ENCODE assay signal across 25 mouse cellular contexts in the genomic region with DNA sequence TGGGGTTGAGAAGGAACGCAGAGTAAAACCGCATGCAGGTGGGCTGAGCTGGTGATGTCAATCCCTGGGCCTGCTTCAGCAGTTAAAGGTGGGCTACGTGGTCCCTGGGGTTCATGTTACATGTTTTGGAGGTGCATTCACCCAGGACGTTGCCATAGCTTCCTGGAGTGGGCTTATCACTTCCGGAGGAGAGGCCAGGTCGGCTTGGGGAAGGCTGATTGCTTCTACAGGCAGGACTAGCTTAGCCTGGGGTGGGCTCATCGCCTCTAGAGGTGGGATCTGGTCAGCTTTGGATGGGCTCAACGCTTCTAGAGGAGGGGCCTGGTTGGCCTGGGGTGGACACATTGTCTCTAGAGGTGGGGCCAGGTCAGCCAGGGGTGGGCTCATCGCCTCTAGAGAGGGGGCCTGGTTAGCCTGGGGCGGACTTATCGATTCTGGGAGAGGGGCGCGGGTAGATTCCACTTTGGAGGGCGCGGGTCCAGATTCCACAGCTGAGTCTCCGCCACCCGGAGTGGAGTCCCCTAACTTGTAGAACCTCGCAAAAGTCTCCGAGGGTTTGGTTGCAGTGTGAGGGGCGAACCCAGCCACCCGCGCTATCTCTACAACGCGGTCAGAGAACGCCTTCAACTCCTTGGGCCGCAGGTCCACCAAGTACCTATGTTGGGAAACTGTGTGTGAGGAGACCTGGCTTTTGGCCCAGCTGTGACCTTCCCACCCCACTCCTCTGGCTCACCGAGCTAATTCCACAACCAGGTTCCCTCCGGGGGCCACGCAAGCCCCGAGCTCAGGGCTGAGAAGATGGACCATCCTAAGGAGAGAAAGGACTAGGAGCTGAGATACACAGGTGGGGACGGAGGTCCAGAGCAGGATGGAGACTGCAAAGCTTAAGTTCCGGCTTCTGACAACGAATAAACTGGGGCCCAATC. TPM values are rescaled to one million over a fixed set of nuclear protein-coding genes. Genes with fewer than 3 reads are reported as not detected.
DNase-seq lines count a peak whose midpoint lies in the region; ATAC-seq lines count a peak whose summit lies in the region.
"Had no signal": no experiment of that assay in that cellular context is flagged by ENCODE, and none has a peak within 500 bp of the region (broad histone marks: within the 10 kb centered on the region; RNA-seq: fewer than 3 reads in every experiment).

No protein-coding gene starts in this region.

- H3K9ac ChIP-seq in liver, embryonic 11.5 days (ENCODE audit: low read depth, low read length): no peak overlapping the region
- peak overlapping the region; percentile 92 for H3K9ac ChIP-seq in heart, embryonic 14.5 days (ENCODE audit: low read length)
- no peak overlapping the region for H3K9ac ChIP-seq in forebrain, embryonic 13.5 days
- H3K9ac ChIP-seq: embryonic facial prominence, embryonic 13.5 days; forebrain, embryonic 12.5 days; limb, embryonic 12.5 days; liver, embryonic 14.5 days; lung, embryonic 14.5 days; neural tube, embryonic 12.5 days had no signal

- H3K4me2 ChIP-seq in liver, embryonic 11.5 days: no peak overlapping the region
- peak overlapping the region; percentile 69 for H3K4me2 ChIP-seq in heart, embryonic 14.5 days (ENCODE audit: low read length)
- H3K4me2 ChIP-seq in forebrain, embryonic 13.5 days: no peak overlapping the region
- H3K4me2 ChIP-seq: embryonic facial prominence, embryonic 13.5 days; forebrain, embryonic 12.5 days; limb, embryonic 12.5 days; lung, embryonic 14.5 days; neural tube, embryonic 12.5 days had no signal

- 81% methylated on average over 33 of the region's 33 CpGs for WGBS in liver, embryonic 11.5 days
- 78% methylated on average over 33 of the region's 33 CpGs for WGBS in heart, embryonic 14.5 days
- 91% methylated on average over 33 of the region's 33 CpGs for WGBS in forebrain, embryonic 13.5 days

- H3K4me3 ChIP-seq in liver, embryonic 11.5 days (ENCODE audit: low read depth, low read length): no peak overlapping the region
- H3K4me3 ChIP-seq in heart, embryonic 14.5 days (ENCODE audit: control insufficient read depth in 1 of 2, insufficient read depth in 1 of 2, low read depth in 1 of 2, low read length in 2 of 2): peak overlapping the region in 1 of 2 experiments; percentile 69; a peak in 2 of 4 replicates
- H3K4me3 ChIP-seq in forebrain, embryonic 13.5 days: no peak overlapping the region
- H3K4me3 ChIP-seq: embryonic facial prominence, embryonic 13.5 days; erythroblast, embryonic 14.5 days; forebrain, embryonic 12.5 days; gastrocnemius, adult 2 months; layer of hippocampus, adult 2 months; limb, embryonic 12.5 days; megakaryocyte, embryonic 14.5 days; neural tube, embryonic 12.5 days had no signal

- H3K27ac ChIP-seq in liver, embryonic 11.5 days (ENCODE audit: low read depth, low read length): no peak overlapping the region
- peak overlapping the region; percentile 97 to 99; a peak in 3 of 4 replicates for H3K27ac ChIP-seq in heart, embryonic 14.5 days (replicated peaks in 1 of 2; ENCODE audit: control insufficient read depth in 1 of 2, insufficient read depth in 1 of 2, low read depth in 2 of 2, low read length in 2 of 2)
- H3K27ac ChIP-seq in forebrain, embryonic 13.5 days: no peak overlapping the region
- H3K27ac ChIP-seq: embryonic facial prominence, embryonic 13.5 days; forebrain, embryonic 12.5 days; gastrocnemius, adult 2 months; hindbrain, postnatal 0 days; layer of hippocampus, adult 2 months; limb, embryonic 12.5 days; liver, embryonic 14.5 days; neural tube, embryonic 12.5 days had no signal

- peaks cover 11% of the 10 kb centered on the region for H3K4me1 ChIP-seq in liver, embryonic 11.5 days (replicated peaks; ENCODE audit: control insufficient read depth, insufficient read depth, low read length)
- peaks cover 25 to 30% of the 10 kb centered on the region in 2 experiments for H3K4me1 ChIP-seq in heart, embryonic 14.5 days (ENCODE audit: control insufficient read depth in 2 of 2, insufficient read depth in 2 of 2, low read length in 2 of 2)
- H3K4me1 ChIP-seq in forebrain, embryonic 13.5 days: peaks cover 21% of the 10 kb centered on the region

- H3K9me3 ChIP-seq in liver, embryonic 11.5 days (ENCODE audit: control insufficient read depth, low read length): no peaks in the 10 kb centered on the region
- no peaks in the 10 kb centered on the region for H3K9me3 ChIP-seq in heart, embryonic 14.5 days (ENCODE audit: control insufficient read depth, low read length)
- H3K9me3 ChIP-seq in forebrain, embryonic 13.5 days (replicated peaks): no peaks in the 10 kb centered on the region
- H3K9me3 ChIP-seq: embryonic facial prominence, embryonic 13.5 days; forebrain, embryonic 12.5 days; limb, embryonic 12.5 days; megakaryocyte, embryonic 14.5 days; neural tube, embryonic 12.5 days had no signal

- intact Hi-C loops in heart, postnatal 36 days (cut with DNase I): loop anchor here (1.0 to 2.0 kb wide), 2 partner anchors 45 to 92 kb away; no protein-coding TSS in a partner anchor

- H3K27me3 ChIP-seq in liver, embryonic 11.5 days (replicated peaks; ENCODE audit: control insufficient read depth, insufficient read depth, low read length): peaks cover 4% of the 10 kb centered on the region; the same call in 1 of the 2 replicates
- 0 out of 2 replicates have a peak, but pooled peaks cover 4% of the 10 kb centered on the region for H3K27me3 ChIP-seq in heart, embryonic 14.5 days (ENCODE audit: control insufficient read depth, insufficient read depth, low read length)
- peaks cover 31% of the 10 kb centered on the region for H3K27me3 ChIP-seq in forebrain, embryonic 13.5 days
- H3K27me3 ChIP-seq: Patski had no signal

- H3K36me3 ChIP-seq in liver, embryonic 11.5 days (ENCODE audit: control insufficient read depth, insufficient read depth, low read length): no peaks in the 10 kb centered on the region
- peaks cover 22% of the 10 kb centered on the region for H3K36me3 ChIP-seq in heart, embryonic 14.5 days (ENCODE audit: control insufficient read depth, insufficient read depth, low read length)
- no peaks in the 10 kb centered on the region for H3K36me3 ChIP-seq in forebrain, embryonic 13.5 days (ENCODE audit: poor library complexity, severe bottlenecking)
- H3K36me3 ChIP-seq: embryonic facial prominence, embryonic 13.5 days; forebrain, embryonic 12.5 days; limb, embryonic 12.5 days; neural tube, embryonic 12.5 days had no signal

- peak; percentile 95 for DNase-seq in heart, adult 11 months
- no peak for DNase-seq in heart, postnatal 36 days
- peak; percentile 32 for DNase-seq in liver, embryonic 11.5 days (ENCODE audit: low spot score)
- no peak for DNase-seq in liver
- DNase-seq in urinary bladder, postnatal 14 days (ENCODE audit: low spot score): no peak
- DNase-seq: cerebellum, adult 11 months; gastrocnemius, adult 2 months; layer of hippocampus, postnatal 36 days; right cerebral cortex, postnatal 25 days; thymus, adult 18-20 months had no signal

- ATAC-seq in liver, embryonic 11.5 days (replicated peaks; ENCODE audit: low FRiP score): no peak
- no peak for ATAC-seq in heart, embryonic 14.5 days (ENCODE audit: insufficient number of reproducible peaks, insufficient read depth, low FRiP score, low read depth)
- ATAC-seq in forebrain, embryonic 13.5 days: no peak

RNA-seq across cellular contexts. Expression of a gene that starts 0.6 kb away (rescaled TPM):
- over 10,000 TPM in 1 of 2 experiments, 1,000 to 10,000 TPM in 1; 9,756 to 10,673 TPM for total RNA-seq in heart, postnatal 36 days (2021)
- polyA plus RNA-seq in liver, embryonic 11.5 days (2014; fragmentation: Nextera tagmentation; extraction: Ambion mirVana): 8.9 and 17.0 TPM in 2 replicates
- polyA plus RNA-seq in heart, embryonic 14.5 days (2014; fragmentation: Nextera tagmentation; extraction: Ambion mirVana): 2,958 and 3,056 TPM in 2 replicates
- polyA plus RNA-seq in forebrain, embryonic 13.5 days (2015; fragmentation: Nextera tagmentation; extraction: Ambion mirVana): 0.89 and 4.9 TPM in 2 replicates
- total RNA-seq: hindbrain, postnatal 0 days; left cerebral cortex, postnatal 10 days had no signal
- polyA plus RNA-seq: erythroblast, embryonic 14.5 days had no signal

RNA-seq across cellular contexts. Expression of a gene that starts 7.3 kb away (rescaled TPM):
- 10 to 100 TPM; 20.0 to 21.3 TPM for total RNA-seq in heart, postnatal 36 days (2021)
- polyA plus RNA-seq in liver, embryonic 11.5 days (2014; fragmentation: Nextera tagmentation; extraction: Ambion mirVana): 25.1 and 27.7 TPM in 2 replicates
- 479 and 551 TPM in 2 replicates for polyA plus RNA-seq in heart, embryonic 14.5 days (2014; fragmentation: Nextera tagmentation; extraction: Ambion mirVana)
- polyA plus RNA-seq in forebrain, embryonic 13.5 days (2015; fragmentation: Nextera tagmentation; extraction: Ambion mirVana): 3.9 and 5.7 TPM in 2 replicates
- polyA plus RNA-seq: adrenal gland, adult 2 months; Patski had no signal

RNA-seq across cellular contexts. Expression of a gene that starts 8.8 kb away (rescaled TPM):
- 1 to 10 TPM; 2.0 to 3.0 TPM for total RNA-seq in heart, postnatal 36 days (2021)
- 0.22 and 0.45 TPM in 2 replicates for polyA plus RNA-seq in liver, embryonic 11.5 days (2014; fragmentation: Nextera tagmentation; extraction: Ambion mirVana)
- polyA plus RNA-seq in heart, embryonic 14.5 days (2014; fragmentation: Nextera tagmentation; extraction: Ambion mirVana): 0.15 and 0.51 TPM in 2 replicates
- 1.4 and 2.0 TPM in 2 replicates for polyA plus RNA-seq in forebrain, embryonic 13.5 days (2015; fragmentation: Nextera tagmentation; extraction: Ambion mirVana)
- total RNA-seq: gastrocnemius, adult 2 months had no signal

RNA-seq across cellular contexts. Expression of a gene that starts 22.0 kb away (rescaled TPM):
- 10 to 100 TPM; 59.7 to 62.2 TPM for total RNA-seq in heart, postnatal 36 days (2021)
- polyA plus RNA-seq in liver, embryonic 11.5 days (2014; fragmentation: Nextera tagmentation; extraction: Ambion mirVana): 46.2 and 48.0 TPM in 2 replicates
- polyA plus RNA-seq in heart, embryonic 14.5 days (2014; fragmentation: Nextera tagmentation; extraction: Ambion mirVana): 41.7 and 47.7 TPM in 2 replicates
- 33.8 and 36.8 TPM in 2 replicates for polyA plus RNA-seq in forebrain, embryonic 13.5 days (2015; fragmentation: Nextera tagmentation; extraction: Ambion mirVana)

RNA-seq across cellular contexts. Expression of a gene that starts 23.9 kb away (rescaled TPM):
- under 1 TPM; 0.54 to 0.89 TPM for total RNA-seq in heart, postnatal 36 days (2021)
- polyA plus RNA-seq in liver, embryonic 11.5 days (2014; fragmentation: Nextera tagmentation; extraction: Ambion mirVana): 0.73 and 1.2 TPM in 2 replicates
- 0.55 and 0.78 TPM in 2 replicates for polyA plus RNA-seq in heart, embryonic 14.5 days (2014; fragmentation: Nextera tagmentation; extraction: Ambion mirVana)
- polyA plus RNA-seq in forebrain, embryonic 13.5 days (2015; fragmentation: Nextera tagmentation; extraction: Ambion mirVana): 64.0 and 86.3 TPM in 2 replicates
- total RNA-seq: gastrocnemius, adult 2 months had no signal

Comparison
In these comparisons a context has a peak if more than half of its experiments do, and no peak if none do; other contexts are left out.
1. DNase-seq: peak in heart, adult 11 months (single experiment) and liver, embryonic 11.5 days (single experiment); none in heart, postnatal 36 days (0 of 2), liver (single experiment) and urinary bladder, postnatal 14 days (single experiment).
2. H3K27ac ChIP-seq: peak in heart, embryonic 14.5 days (2 of 2); none in liver, embryonic 11.5 days (single experiment) and forebrain, embryonic 13.5 days (single experiment).
3. RNA of a gene that starts 0.6 kb away (polyA plus RNA-seq): 2,958 to 3,056 TPM in heart, embryonic 14.5 days; 8.9 to 17.0 TPM in liver, embryonic 11.5 days and 0.89 to 4.9 TPM in forebrain, embryonic 13.5 days; every median in the first group is over 100 times any median in the second.
4. RNA of a gene that starts 7.3 kb away (polyA plus RNA-seq): 479 to 551 TPM in heart, embryonic 14.5 days; 25.1 to 27.7 TPM in liver, embryonic 11.5 days and 3.9 to 5.7 TPM in forebrain, embryonic 13.5 days; every median in the first group is over 10 times any median in the second.